In the genomic region with DNA sequence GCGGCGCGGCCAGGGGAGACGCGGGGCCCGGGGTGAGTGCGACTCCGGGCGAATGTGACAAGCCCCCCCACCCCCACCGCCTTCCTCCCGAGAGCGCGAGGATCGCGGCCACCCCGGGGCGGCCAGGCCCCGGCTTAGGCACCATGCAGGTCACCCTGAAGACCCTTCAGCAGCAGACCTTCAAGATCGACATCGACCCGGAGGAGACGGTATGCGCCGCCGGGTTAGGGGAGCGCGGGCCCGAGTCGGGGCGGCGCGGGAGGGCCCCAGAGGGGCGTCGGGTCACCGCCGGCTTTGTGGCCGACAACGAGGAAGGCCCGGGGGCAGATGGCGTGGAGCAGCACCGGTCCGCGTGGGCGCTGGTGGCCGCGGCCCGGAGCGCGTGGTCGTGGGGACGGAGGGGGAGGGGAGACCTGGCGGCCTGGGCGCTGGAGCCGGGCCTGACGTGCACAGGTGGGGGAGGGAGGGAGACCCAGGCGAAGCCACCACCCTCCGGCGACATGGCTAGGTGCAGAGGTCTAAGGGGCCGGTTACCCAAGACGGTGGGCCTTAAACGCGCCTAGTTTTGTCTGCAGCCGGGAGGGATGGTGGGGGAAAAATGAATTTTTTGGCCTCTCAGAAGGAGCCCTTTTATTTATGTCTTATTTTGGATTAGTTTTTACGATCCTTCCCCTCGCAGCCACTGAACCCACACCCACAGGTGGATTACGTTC, we compare ENCODE assay signal across 8 mouse cellular contexts. TPM values are rescaled to one million over a fixed set of nuclear protein-coding genes. Genes with fewer than 3 reads are reported as not detected.
A peak's percentile ranks its signal among the peaks of the same experiment; 100 is the strongest.
DNase-seq lines count a peak whose midpoint lies in the region; ATAC-seq and TF ChIP-seq lines count a peak whose summit lies in the region.

No protein-coding gene starts in this region.

- no peak for TF ChIP-seq CTCF in left cerebral cortex, adult 2 months (IDR thresholded peaks at IDR 0.05)
- TF ChIP-seq CTCF in cerebellum, adult 2 months (IDR thresholded peaks at IDR 0.05; ENCODE audit: borderline replicate concordance, insufficient read depth, low read depth, low read length): no peak
- no peak for TF ChIP-seq CTCF in liver, postnatal 0 days (IDR thresholded peaks at IDR 0.05; ENCODE audit: low read depth)

- ATAC-seq in liver, postnatal 0 days: peak; percentile 32
- ATAC-seq in neural tube, embryonic 11.5 days (ENCODE audit: insufficient read depth, low FRiP score, low TSS enrichment): peak; percentile 64

- no peak for TF ChIP-seq POLR2A in cerebellum, adult 2 months (IDR thresholded peaks at IDR 0.05; ENCODE audit: borderline replicate concordance, insufficient read depth, low read length)

- TF ChIP-seq EP300 in liver, postnatal 0 days (IDR thresholded peaks at IDR 0.05; ENCODE audit: low read depth): no peak

- no peaks in the 10 kb centered on the region for H3K27me3 ChIP-seq in cerebellum, adult 2 months (ENCODE audit: control insufficient read depth, insufficient read depth, low read length)
- H3K27me3 ChIP-seq in liver, postnatal 0 days (ENCODE audit: insufficient read depth, low read length): no peaks in the 10 kb centered on the region
- H3K27me3 ChIP-seq in neural tube, embryonic 11.5 days (ENCODE audit: control insufficient read depth, insufficient read depth, low read length): no peaks in the 10 kb centered on the region

- WGBS in cerebellum, adult 2 months: under 1% methylated on average over 65 of the region's 66 CpGs
- WGBS in liver, postnatal 0 days (ENCODE audit: insufficient replicate concordance): under 1% methylated on average over 65 of the region's 66 CpGs
- 0% methylated on average over 65 of the region's 66 CpGs for WGBS in neural tube, embryonic 11.5 days

- peak overlapping the region; percentile 99 for H3K9ac ChIP-seq in liver, postnatal 0 days (replicated peaks)
- peak overlapping the region; percentile 83 for H3K9ac ChIP-seq in neural tube, embryonic 11.5 days (ENCODE audit: low read length)

- intact Hi-C loops in left cerebral cortex, adult 2 months (cut with DNase I): loop anchor here (2.0 kb wide), 1 partner anchor 18 kb away; no protein-coding TSS in a partner anchor

- H3K27ac ChIP-seq in left cerebral cortex, adult 2 months: peak overlapping the region; percentile 99
- peak overlapping the region; percentile 36; the same call in 1 of the 2 replicates for H3K27ac ChIP-seq in cerebellum, adult 2 months (ENCODE audit: insufficient read depth, low read length)
- H3K27ac ChIP-seq in liver, postnatal 0 days (ENCODE audit: low read depth): peak overlapping the region; percentile 97
- H3K27ac ChIP-seq in neural tube, embryonic 11.5 days (ENCODE audit: low read depth, low read length): peak overlapping the region; percentile 77

- H3K9me3 ChIP-seq in liver, postnatal 0 days (ENCODE audit: low read length): no peaks in the 10 kb centered on the region
- H3K9me3 ChIP-seq in neural tube, embryonic 11.5 days (ENCODE audit: control insufficient read depth, low read length): no peaks in the 10 kb centered on the region

- no peaks in the 10 kb centered on the region for H3K36me3 ChIP-seq in liver, postnatal 0 days (replicated peaks; ENCODE audit: insufficient read depth, low read length)
- H3K36me3 ChIP-seq in neural tube, embryonic 11.5 days (ENCODE audit: control insufficient read depth, insufficient read depth, low read length): no peaks in the 10 kb centered on the region

- peak overlapping the region; percentile 88 for H3K4me2 ChIP-seq in liver, postnatal 0 days (ENCODE audit: low read depth, low read length)
- peak overlapping the region; percentile 55 for H3K4me2 ChIP-seq in neural tube, embryonic 11.5 days (ENCODE audit: low read depth)

- DNase-seq in left cerebral cortex, adult 2 months (ENCODE audit: extremely low spot score in 1 of 2, low spot score in 2 of 2): peak; percentile 43 to 47
- no peak for DNase-seq in left cerebral cortex, adult 11 months (ENCODE audit: low spot score)
- DNase-seq in cerebellum, adult 2 months: peak in 1 of 2 experiments; percentile 67
- peak; percentile 34 to 36 for DNase-seq in gastrocnemius, adult 8-10 months (ENCODE audit: low spot score in 2 of 2)
- peak; percentile 58 for DNase-seq in kidney, adult 18-20 months
- DNase-seq in liver, postnatal 0 days: peak; percentile 77
- no peak for DNase-seq in neural tube, embryonic 11.5 days (ENCODE audit: low spot score)
- peak; percentile 75 for DNase-seq in testis, postnatal 14 days (ENCODE audit: low spot score)

- 0 out of 2 replicates have a peak, but pooled peaks cover 2% of the 10 kb centered on the region for H3K4me1 ChIP-seq in cerebellum, adult 2 months (ENCODE audit: control insufficient read depth, insufficient read depth, low read length)
- peaks cover 27% of the 10 kb centered on the region for H3K4me1 ChIP-seq in liver, postnatal 0 days (ENCODE audit: insufficient read depth)
- peaks cover 6% of the 10 kb centered on the region for H3K4me1 ChIP-seq in neural tube, embryonic 11.5 days (ENCODE audit: control insufficient read depth, insufficient read depth, low read length)

- H3K4me3 ChIP-seq in left cerebral cortex, adult 2 months: peak overlapping the region; percentile 85
- peak overlapping the region; percentile 62 for H3K4me3 ChIP-seq in cerebellum, adult 2 months (replicated peaks; ENCODE audit: insufficient read depth, low read depth, low read length)
- peak overlapping the region; percentile 100 for H3K4me3 ChIP-seq in liver, postnatal 0 days (ENCODE audit: low read depth, low read length)
- H3K4me3 ChIP-seq in neural tube, embryonic 11.5 days (ENCODE audit: low read depth, low read length): peak overlapping the region; percentile 98

RNA-seq across cellular contexts. Expression of a gene that starts 0.5 kb away (rescaled TPM):
- 100 to 1,000 TPM; 180 to 193 TPM for total RNA-seq in left cerebral cortex, adult 2 months (2021)
- 135 and 153 TPM in 2 replicates for polyA plus RNA-seq in cerebellum, adult 2 months (2012; rRNA removed)
- total RNA-seq in gastrocnemius, adult 8-10 months (2022): 100 to 1,000 TPM; 125 to 157 (median 139) TPM
- polyA plus RNA-seq in liver, postnatal 0 days (2015; fragmentation: Nextera tagmentation; extraction: Ambion mirVana): 39.9 and 48.0 TPM in 2 replicates
- 87.3 and 100.0 TPM in 2 replicates for polyA plus RNA-seq in neural tube, embryonic 11.5 days (2014; fragmentation: Nextera tagmentation; extraction: Ambion mirVana)

Comparison
In these comparisons a context has a peak if more than half of its experiments do, and no peak if none do; other contexts are left out.
1. DNase-seq: peak in left cerebral cortex, adult 2 months (2 of 2), gastrocnemius, adult 8-10 months (2 of 2), kidney, adult 18-20 months (single experiment), liver, postnatal 0 days (single experiment) and testis, postnatal 14 days (single experiment); none in left cerebral cortex, adult 11 months (single experiment) and neural tube, embryonic 11.5 days (single experiment).
2. H3K27ac ChIP-seq: peak in every context shown above with its lines; median percentile 99 in left cerebral cortex, adult 2 months; 97 in liver, postnatal 0 days; 77 in neural tube, embryonic 11.5 days; 36 in cerebellum, adult 2 months.
3. Peak in every context shown above with its lines, with median percentiles within 50 percentile points of each other: H3K4me3 ChIP-seq.